ENCODE assay signal across 18 mouse cellular contexts in the genomic region with DNA sequence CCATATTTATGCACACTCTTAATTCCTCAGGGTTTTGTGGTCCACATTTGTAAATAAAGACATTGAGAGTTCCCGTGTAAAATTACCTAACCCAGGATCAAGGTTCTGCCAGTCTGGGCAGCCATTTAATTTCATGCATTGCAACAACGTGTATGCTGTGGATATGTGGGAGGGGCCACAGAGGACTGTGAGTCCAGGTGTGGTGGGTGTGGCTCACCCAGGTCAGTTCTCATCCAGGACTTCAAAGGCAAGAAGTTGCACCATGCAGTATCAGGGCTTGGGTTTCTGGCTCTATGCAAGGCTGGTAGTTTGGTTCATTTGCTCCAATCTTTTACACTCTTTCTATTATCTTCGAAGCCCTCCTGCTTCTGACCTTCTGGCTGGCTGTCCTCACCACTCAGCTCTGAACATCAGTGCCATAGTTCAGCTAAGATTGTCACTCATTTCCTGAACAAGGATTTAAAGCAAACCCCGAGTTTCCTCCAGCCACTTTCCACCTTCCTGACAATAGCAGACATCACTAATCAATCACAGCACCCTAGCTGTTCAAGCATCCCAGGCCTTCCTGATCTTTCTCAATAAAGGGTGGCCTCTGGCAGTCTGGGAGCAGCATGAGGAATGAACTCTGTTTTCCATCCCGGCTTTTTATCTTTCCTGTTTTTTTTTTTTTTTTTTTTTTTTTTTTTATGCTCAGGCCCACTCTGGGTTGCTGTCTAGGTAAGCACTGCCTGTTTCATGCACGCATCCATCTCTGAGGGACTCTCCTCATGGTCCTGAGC. TPM values are rescaled to one million over a fixed set of nuclear protein-coding genes. Genes with fewer than 3 reads are reported as not detected.
DNase-seq lines count a peak whose midpoint lies in the region; ATAC-seq and TF ChIP-seq lines count a peak whose summit lies in the region.
"Had no signal": no experiment of that assay in that cellular context is flagged by ENCODE, and none has a peak within 500 bp of the region (broad histone marks: within the 10 kb centered on the region; RNA-seq: fewer than 3 reads in every experiment).

No protein-coding gene starts in this region.

- H3K4me1 ChIP-seq in E14TG2a.4 (replicated peaks; ENCODE audit: low read depth, low read length), result peaks cover 88% of the 10 kb centered on the region
- peaks cover 7% of the 10 kb centered on the region; the same call in 1 of the 2 replicates for H3K4me1 ChIP-seq in forebrain, postnatal 0 days (ENCODE audit: insufficient read depth)
- H3K4me1 ChIP-seq in midbrain, embryonic 13.5 days (replicated peaks), result peaks cover 78% of the 10 kb centered on the region
- H3K4me1 ChIP-seq: liver, embryonic 15.5 days had no signal

- no peaks in the 10 kb centered on the region for H3K36me3 ChIP-seq in E14TG2a.4 (ENCODE audit: insufficient read depth, low read length)
- no peaks in the 10 kb centered on the region for H3K36me3 ChIP-seq in forebrain, postnatal 0 days (ENCODE audit: insufficient read depth)
- H3K36me3 ChIP-seq in midbrain, embryonic 13.5 days, result no peaks in the 10 kb centered on the region
- H3K36me3 ChIP-seq: limb, embryonic 12.5 days; liver, embryonic 15.5 days had no signal

- peak overlapping the region; percentile 41 for H3K4me3 ChIP-seq in E14TG2a.4 (replicated peaks; ENCODE audit: low read length)
- H3K4me3 ChIP-seq in forebrain, postnatal 0 days (ENCODE audit: low read depth, low read length), result no peak overlapping the region
- no peak overlapping the region for H3K4me3 ChIP-seq in midbrain, embryonic 13.5 days (replicated peaks)
- H3K4me3 ChIP-seq: heart, adult 2 months; limb, embryonic 12.5 days; liver, embryonic 15.5 days had no signal

- H3K9me3 ChIP-seq in E14TG2a.4 (ENCODE audit: low read length), result peaks cover 2% of the 10 kb centered on the region; the same call in 1 of the 2 replicates
- no peaks in the 10 kb centered on the region for H3K9me3 ChIP-seq in forebrain, postnatal 0 days (ENCODE audit: low read length)
- H3K9me3 ChIP-seq in midbrain, embryonic 13.5 days, result no peaks in the 10 kb centered on the region
- H3K9me3 ChIP-seq: limb, embryonic 12.5 days; liver, embryonic 15.5 days had no signal

- 49% methylated on average over 6 of the region's 6 CpGs for WGBS in forebrain, postnatal 0 days
- 52% methylated on average over 6 of the region's 6 CpGs for WGBS in midbrain, embryonic 13.5 days

- H3K9ac ChIP-seq in forebrain, postnatal 0 days, result no peak overlapping the region
- H3K9ac ChIP-seq in midbrain, embryonic 13.5 days (replicated peaks), result 0 out of 2 replicates have a peak overlapping the region, but pooled peaks have one; percentile 19
- H3K9ac ChIP-seq: limb, embryonic 12.5 days; liver, embryonic 15.5 days had no signal

- peak; percentile 46 for DNase-seq in ZHBTc4 (ENCODE audit: low read depth, low spot score)
- no peak for DNase-seq in forebrain, postnatal 0 days
- no peak for DNase-seq in right cerebral cortex, adult 2 months (ENCODE audit: low spot score in 2 of 2)
- no peak for DNase-seq in urinary bladder, postnatal 10 days (ENCODE audit: low spot score)
- DNase-seq: cerebellum, adult 18-20 months; heart, adult 2 months; kidney, postnatal 10 days had no signal

- TF ChIP-seq CTCF in E14TG2a.4 (conservative IDR thresholded peaks at IDR 0.05; ENCODE audit: low read length), result no peak
- no peak for TF ChIP-seq CTCF in forebrain, postnatal 0 days (IDR thresholded peaks at IDR 0.05; ENCODE audit: low read depth)

- no peak overlapping the region for H3K27ac ChIP-seq in forebrain, postnatal 0 days (ENCODE audit: low read depth, low read length)
- peak overlapping the region; percentile 74 for H3K27ac ChIP-seq in midbrain, embryonic 13.5 days
- H3K27ac ChIP-seq: heart, adult 2 months; limb, embryonic 12.5 days; liver, embryonic 15.5 days had no signal

- H3K27me3 ChIP-seq in E14TG2a.4 (ENCODE audit: insufficient read depth, low read length), result peaks cover 20% of the 10 kb centered on the region
- H3K27me3 ChIP-seq in forebrain, postnatal 0 days (ENCODE audit: insufficient read depth, low read length), result no peaks in the 10 kb centered on the region
- 0 out of 2 replicates have a peak, but pooled peaks cover 4% of the 10 kb centered on the region for H3K27me3 ChIP-seq in midbrain, embryonic 13.5 days
- H3K27me3 ChIP-seq: Patski had no signal

- H3K4me2 ChIP-seq in forebrain, postnatal 0 days (ENCODE audit: low read depth), result no peak overlapping the region
- no peak overlapping the region for H3K4me2 ChIP-seq in midbrain, embryonic 13.5 days (replicated peaks)
- H3K4me2 ChIP-seq: limb, embryonic 12.5 days; liver, embryonic 15.5 days had no signal

- ATAC-seq in forebrain, postnatal 0 days, result peak; percentile 44; the same call in 1 of the 2 replicates
- ATAC-seq in midbrain, embryonic 13.5 days, result 0 out of 2 replicates have a peak, but pooled peaks have one; percentile 37
- ATAC-seq in erythroid progenitor cell, adult 5-6 weeks (replicated peaks; ENCODE audit: low FRiP score, poor library complexity, severe bottlenecking), result no peak
- ATAC-seq: CD4-positive, CD25-positive, alpha-beta regulatory T cell, adult 4 months; Patski had no signal

RNA-seq across cellular contexts. Expression of gene Gm11733, which starts 15.4 kb away (rescaled TPM):
- total RNA-seq in forebrain, postnatal 0 days (2014; rRNA removed), result 0.14 and 0.23 TPM in 2 replicates
- 0.08 and 0.18 TPM in 2 replicates for polyA plus RNA-seq in forebrain, postnatal 0 days (2015; fragmentation: Nextera tagmentation; extraction: Ambion mirVana)
- not detected in 2 replicates for polyA plus RNA-seq in midbrain, embryonic 13.5 days (2015; fragmentation: Nextera tagmentation; extraction: Ambion mirVana)
- total RNA-seq in erythroid progenitor cell, adult 5-6 weeks (2015; ENCODE audit: low replicate concordance), result not detected in 2 replicates
- total RNA-seq in erythroid progenitor cell, adult 5-6 weeks (2017; ENCODE audit: low replicate concordance), result not detected in 2 replicates
- total RNA-seq: common myeloid progenitor, adult 5-6 weeks; heart, adult 2 months had no signal
- polyA plus RNA-seq: CD4-positive, CD25-positive, alpha-beta regulatory T cell, adult 4 months; heart, postnatal 0 days; limb, embryonic 12.5 days; liver, embryonic 15.5 days; spleen, adult 2 months; testis, adult 2 months had no signal
